1 mouse cellular context compared by ENCODE assay signal in the genomic region with DNA sequence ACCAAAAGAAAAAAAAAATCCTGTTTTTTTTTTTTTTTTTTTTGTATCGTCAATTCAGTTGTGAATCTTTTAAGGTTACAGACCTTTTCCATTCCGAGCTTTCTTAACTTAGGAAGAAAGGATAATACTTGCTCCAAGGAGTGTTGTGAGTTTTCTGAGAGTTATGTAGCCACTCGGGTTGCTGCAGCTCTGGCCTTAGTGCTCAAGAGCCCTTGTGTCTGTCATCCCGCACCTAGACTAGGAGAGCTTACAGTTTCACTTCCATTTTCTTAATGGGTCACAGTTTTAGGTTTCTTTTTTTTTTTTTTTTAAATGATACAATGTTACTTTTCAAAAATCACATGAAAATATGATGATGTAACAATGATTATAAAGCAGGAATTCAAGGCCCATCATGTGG.
TF ChIP-seq lines count a peak whose summit lies in the region.

No protein-coding gene starts in this region.

TF ChIP-seq in CH12.LX, 34 proteins besides CTCF, POLR2A, EP300 and RAD21 (continued from another document):
- TF ChIP-seq JUND (conservative IDR thresholded peaks at IDR 0.05; ENCODE audit: low read depth, low read length) = peak; percentile 44; the same call in 1 of the 2 replicates
- no peak; the same call in 1 of the 2 replicates for TF ChIP-seq CHD1 (IDR thresholded peaks at IDR 0.05; ENCODE audit: low read depth, low read length)
- no peak for TF ChIP-seq ZKSCAN1 (IDR thresholded peaks at IDR 0.05; ENCODE audit: borderline replicate concordance, low read depth, low read length)
- no peak for TF ChIP-seq E2F4 (IDR thresholded peaks at IDR 0.05; ENCODE audit: insufficient replicate concordance, low read depth, low read length)
